Mouse (Mus musculus): Measurements from ENCODE around the gene Nckap5l. TPM values are rescaled to one million over a fixed set of nuclear protein-coding genes. Genes with fewer than 3 reads are reported as not detected.

Nckap5l gene
- 26.8 and 31.6 TPM in 2 replicates for polyA plus RNA-seq (2012)

DNA sequence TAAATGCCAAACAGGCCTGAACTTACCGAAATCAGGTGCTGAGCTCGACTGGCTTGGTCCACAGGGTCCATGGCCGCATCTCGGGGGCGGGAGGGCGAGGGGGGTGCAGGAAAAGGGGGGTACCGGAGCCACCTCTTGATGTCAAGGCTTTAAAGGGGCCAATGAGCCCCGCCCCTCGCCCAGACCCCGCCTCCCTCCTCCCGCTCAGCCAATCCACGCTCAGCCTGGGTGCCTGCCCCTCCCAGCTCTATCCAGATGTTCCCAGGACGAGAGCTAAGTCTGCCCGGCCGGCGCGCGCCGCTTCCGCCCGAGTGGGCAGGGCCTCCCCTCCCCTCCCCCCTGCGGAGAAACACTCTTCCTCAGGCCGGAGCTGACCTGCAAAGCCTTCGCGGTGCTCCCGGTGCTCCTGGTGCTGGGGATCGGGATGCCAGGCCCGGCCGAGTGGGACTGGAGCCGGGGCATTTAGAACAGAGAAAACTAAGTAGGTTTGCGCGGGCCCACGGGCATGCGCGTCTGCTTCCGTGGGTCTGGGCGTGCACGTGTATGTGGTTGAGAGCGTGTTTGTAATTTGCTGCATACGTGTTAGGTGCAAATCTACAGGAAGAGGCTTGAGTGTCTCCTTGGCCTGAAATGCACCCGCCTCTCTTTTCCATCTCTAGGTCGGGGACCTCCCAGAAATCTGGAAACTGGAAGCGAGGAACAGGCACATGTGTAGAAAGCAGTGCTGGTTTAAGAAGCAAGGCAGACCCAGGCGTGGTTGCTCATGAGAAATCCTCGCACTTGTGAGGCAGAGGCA lies at the start of gene Nckap5l:
Nckap5l (minus strand) TSS at position 143 of the 796 bp plus-strand sequence.

DNA sequence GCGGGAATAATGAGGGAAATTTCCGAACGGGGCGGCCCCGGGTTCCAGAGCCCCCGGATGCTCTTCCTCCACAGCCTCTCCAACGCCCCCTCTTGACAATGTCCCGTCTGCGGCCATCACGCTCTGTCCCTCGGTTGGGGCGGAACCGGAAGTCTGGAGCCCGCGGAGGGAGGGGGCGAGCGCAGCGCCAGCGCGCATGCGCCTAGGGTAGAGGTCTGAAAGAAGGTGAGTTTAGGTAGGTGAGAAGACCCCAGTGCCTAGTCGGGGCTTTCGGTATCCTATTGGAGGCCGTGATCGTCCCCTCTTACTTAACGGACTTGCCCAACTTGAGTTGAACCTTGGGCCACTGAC lies 17.0 kb upstream of the Nckap5l start, which contains the start of gene Bcdin3d:
Bcdin3d (minus strand) TSS at position 155 of the 351 bp plus-strand sequence.

DNA sequence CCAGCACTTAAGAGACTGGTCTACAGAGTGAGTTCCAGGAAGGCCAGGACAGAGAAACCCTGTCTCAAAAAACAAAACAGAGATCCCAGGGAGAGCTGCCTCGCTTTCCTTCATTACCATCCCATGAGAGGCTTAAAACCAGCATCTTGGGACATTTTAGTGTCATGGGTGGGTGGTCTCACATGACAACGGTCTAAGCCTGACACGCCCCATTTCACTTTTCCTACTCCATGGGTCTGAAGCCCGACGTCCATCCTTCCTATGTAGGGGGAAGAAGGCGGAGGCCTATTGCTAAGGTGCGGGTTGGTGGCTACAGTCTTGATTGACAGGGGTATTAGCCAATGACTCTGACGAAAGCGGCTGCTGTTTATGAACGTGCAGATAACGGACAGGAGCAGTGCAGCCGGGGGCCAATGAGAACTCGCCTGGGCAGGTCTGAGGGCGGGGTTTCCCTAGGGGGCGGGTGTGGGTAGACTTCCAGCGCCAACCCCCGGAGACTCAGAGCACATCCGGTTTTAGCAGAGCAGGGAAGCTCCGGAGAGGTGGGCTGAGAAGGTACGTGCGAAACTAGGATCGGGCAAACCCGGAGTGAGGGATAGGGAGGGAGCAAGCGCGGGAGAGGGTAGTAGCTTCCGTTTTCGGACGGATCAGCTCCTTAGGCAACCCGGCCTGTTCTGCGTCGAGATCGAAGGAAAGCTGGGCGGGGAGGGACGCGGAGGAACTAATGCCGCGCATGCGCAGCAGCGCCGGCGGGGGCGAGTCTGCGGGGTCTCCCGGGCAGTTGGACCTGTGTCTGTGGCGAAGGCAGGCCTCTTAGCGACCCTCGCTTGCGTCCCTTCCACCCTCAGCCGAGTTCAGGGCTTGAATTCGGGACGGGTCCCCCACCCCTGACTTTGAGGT lies 64.8 kb downstream of the Nckap5l start, which contains the start of gene Tmbim6:
Tmbim6 (plus strand) TSS at position 397 of the 900 bp plus-strand sequence.

Other genes starting within 250 kb of the Nckap5l start
- gene Kcnh3, start 232.9 kb downstream of the Nckap5l start, polyA plus RNA-seq (2012): not detected in 2 replicates
- 101 and 104 TPM in 2 replicates for gene Mcrs1, start 205.8 kb downstream of the Nckap5l start, polyA plus RNA-seq (2012)
- gene Prpf40b, start 162.7 kb downstream of the Nckap5l start, polyA plus RNA-seq (2012): 36.6 and 37.4 TPM in 2 replicates
- not detected in 2 replicates for gene Fam186b, start 161.9 kb downstream of the Nckap5l start, polyA plus RNA-seq (2012)
- 19.8 and 21.7 TPM in 2 replicates for gene Fmnl3, start 87.3 kb downstream of the Nckap5l start, polyA plus RNA-seq (2012)
- gene Tmbim6, start 64.9 kb downstream of the Nckap5l start, polyA plus RNA-seq (2012): 291 and 305 TPM in 2 replicates
- 2.7 and 5.4 TPM in 2 replicates for gene Bcdin3d, start 17.0 kb upstream of the Nckap5l start, polyA plus RNA-seq (2012)
- 0.40 and 0.65 TPM in 2 replicates for gene Faim2, start 70.4 kb upstream of the Nckap5l start, polyA plus RNA-seq (2012)
- gene Aqp2, start 121.3 kb upstream of the Nckap5l start, polyA plus RNA-seq (2012): not detected in 2 replicates
- gene Aqp5, start 133.0 kb upstream of the Nckap5l start, polyA plus RNA-seq (2012): not detected in 2 replicates
- not detected in 2 replicates for gene Aqp6, start 143.7 kb upstream of the Nckap5l start, polyA plus RNA-seq (2012)
- gene Racgap1, start 193.9 kb upstream of the Nckap5l start, polyA plus RNA-seq (2012): 14.5 and 24.8 TPM in 2 replicates
- 0.02 TPM in 1 of 2 replicates, not detected in the other for gene Asic1, start 212.6 kb upstream of the Nckap5l start, polyA plus RNA-seq (2012)
- 37.9 and 54.3 TPM in 2 replicates for gene Smarcd1, start 244.4 kb upstream of the Nckap5l start, polyA plus RNA-seq (2012)
- gene Gm17349, start 247.7 kb upstream of the Nckap5l start, polyA plus RNA-seq (2012): 4.6 and 10.3 TPM in 2 replicates

Data from megakaryocyte-erythroid progenitor cell, adult 5 weeks (primary cell).